Mouse (Mus musculus): ENCODE measurements around the gene Pcgf2.
A peak's percentile ranks its signal among the peaks of the same experiment; 100 is the strongest.
"Not testable (repeated sequence)": the region's sequence is repeated elsewhere in the genome, so short reads cannot be mapped to it uniquely, and the experiment has no call there.

Gene Pcgf2

GRCm38 (mm10) chr11:97717369-97718280 lies 17.3 kb upstream of the Pcgf2 start:
- DNase-seq (ENCODE audit: low spot score), result no peak

DNA sequence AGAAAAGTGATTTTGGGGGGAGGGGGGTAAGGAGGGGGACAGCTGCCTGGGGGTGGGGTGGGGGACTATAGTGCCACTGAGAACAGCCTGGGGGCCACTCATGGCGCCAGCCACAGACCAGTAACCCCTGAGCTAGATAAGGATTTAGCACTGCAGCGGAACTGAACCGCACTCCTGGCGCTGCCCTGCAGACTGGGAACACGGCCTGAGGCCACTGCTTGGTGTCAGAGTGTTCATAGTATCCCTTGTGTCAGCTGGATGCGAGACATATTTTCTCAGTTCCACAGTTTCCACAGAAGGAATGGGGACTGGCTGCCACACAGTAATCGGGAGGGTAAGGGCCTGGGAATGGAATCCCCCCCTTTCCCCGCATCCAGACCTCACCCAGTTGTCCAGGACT lies 15.7 kb upstream of the Pcgf2 start:
- DNase-seq (ENCODE audit: low spot score), result no peak

- no peak for DNase-seq (ENCODE audit: low spot score)
Measured at GRCm38 (mm10) chr11:97714784-97715760, 14.8 kb upstream of the Pcgf2 start.

- DNase-seq (ENCODE audit: low spot score), result no peak
Measured at GRCm38 (mm10) chr11:97714356-97714755, 14.1 kb upstream of the Pcgf2 start.

- no peak for DNase-seq (ENCODE audit: low spot score)
Measured at GRCm38 (mm10) chr11:97713896-97714295, 13.6 kb upstream of the Pcgf2 start.

DNA sequence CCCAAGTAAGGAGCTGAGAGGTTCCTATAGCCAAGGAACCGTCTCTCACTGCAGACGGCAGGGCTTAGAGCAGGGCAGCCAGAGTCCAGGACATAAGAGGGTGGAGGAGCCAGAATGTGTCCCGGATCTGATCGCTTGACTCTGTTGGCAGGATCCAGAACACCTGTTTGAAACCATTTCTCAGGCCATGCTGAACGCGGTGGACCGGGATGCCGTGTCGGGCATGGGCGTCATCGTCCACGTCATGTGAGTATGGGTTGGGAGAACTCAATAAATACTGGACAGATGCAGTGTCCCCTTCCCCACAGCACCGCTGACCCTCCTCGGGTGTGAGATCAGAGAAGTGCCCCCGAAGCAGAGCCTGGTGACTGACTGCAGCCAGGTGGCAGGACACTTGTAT lies 12.0 kb upstream of the Pcgf2 start:
- DNase-seq (ENCODE audit: low spot score), result no peak

GRCm38 (mm10) chr11:97711200-97711900 lies 11.1 kb upstream of the Pcgf2 start:
- DNase-seq (ENCODE audit: low spot score), result no peak

- not testable (repeated sequence) for DNase-seq (ENCODE audit: low spot score)
Measured at GRCm38 (mm10) chr11:97710067-97710466, 9.8 kb upstream of the Pcgf2 start.

- DNase-seq (ENCODE audit: low spot score), result peak; percentile 92
Measured at GRCm38 (mm10) chr11:97703039-97703826, 2.9 kb upstream of the Pcgf2 start, which contains the start of gene Psmb3. TSS of gene Psmb3 (plus strand) at chr11:97703399.

GRCm38 (mm10) chr11:97702393-97702745 lies 2.1 kb upstream of the Pcgf2 start:
- DNase-seq (ENCODE audit: low spot score), result peak; percentile 86

GRCm38 (mm10) chr11:97701581-97702392 lies 1.5 kb upstream of the Pcgf2 start:
- DNase-seq (ENCODE audit: low spot score), result no peak

GRCm38 (mm10) chr11:97700746-97701580 lies 666 bp upstream of the Pcgf2 start:
- peak; percentile 48 for DNase-seq (ENCODE audit: low spot score)

DNA sequence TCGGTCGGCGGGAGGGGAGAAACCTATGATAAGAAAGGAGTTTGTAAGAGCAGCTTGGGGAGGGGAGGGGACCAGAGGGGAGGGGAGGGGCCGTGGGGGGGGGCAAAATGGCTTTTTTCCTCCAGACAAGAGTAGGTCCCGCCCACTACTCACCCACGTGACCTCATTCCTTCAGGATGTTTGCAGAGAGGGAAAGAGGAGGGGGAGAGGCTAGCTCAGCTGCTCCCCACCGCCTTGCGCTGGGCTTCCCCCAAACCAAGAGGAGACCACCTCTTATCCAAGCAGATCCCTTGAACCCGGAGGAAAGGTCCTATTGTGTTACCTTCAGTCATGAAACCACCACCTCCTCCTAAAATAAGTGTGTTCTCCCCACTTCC lies 683 bp downstream of the Pcgf2 start:
- DNase-seq (ENCODE audit: low spot score), result peak; percentile 83

DNA sequence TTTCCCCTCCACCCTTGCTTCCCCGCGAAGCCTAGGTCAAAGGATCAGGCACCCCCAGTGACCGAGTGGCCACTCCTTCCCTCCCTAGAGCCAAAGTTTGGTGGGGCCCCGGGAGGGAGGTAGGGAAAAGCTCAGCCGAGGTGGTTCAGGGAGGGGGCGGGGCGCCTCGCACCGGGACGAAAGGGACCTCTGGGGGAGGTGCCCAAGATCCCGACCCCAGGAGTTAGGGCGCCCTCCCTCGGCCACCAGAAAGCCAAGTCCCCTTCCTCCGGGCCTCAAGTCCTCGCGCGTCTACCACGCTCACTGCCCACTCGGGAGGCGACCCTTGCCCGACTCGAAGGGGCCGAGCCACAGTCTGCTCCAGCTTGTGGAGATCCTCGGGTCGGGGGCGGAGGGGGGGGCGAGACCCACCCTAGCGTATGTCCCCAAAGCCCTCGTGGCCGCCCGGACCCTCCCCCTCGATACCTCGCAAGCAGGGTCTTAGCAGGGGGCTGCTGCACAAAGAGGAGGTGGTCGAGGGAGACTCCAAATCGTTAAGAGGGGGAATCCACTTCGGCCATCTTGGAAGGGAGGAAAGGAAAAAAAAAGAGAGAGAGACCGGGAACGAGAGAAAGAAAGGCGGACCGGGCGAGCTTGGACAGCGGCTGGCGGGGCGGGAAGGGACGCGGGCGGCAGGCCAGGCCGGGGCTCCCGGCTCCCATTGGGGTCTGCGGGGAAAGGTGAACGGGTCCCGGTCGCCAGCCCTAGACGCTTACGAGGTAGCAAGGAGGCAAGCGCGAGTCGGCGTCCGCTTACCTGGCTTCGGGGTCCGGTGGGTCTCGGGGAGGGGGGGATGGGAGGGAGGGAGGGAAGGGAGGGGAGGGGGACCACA lies 1.3 kb downstream of the Pcgf2 start:
- DNase-seq (ENCODE audit: low spot score), result peak; percentile 85

- no peak for DNase-seq (ENCODE audit: low spot score)
Measured at GRCm38 (mm10) chr11:97697891-97698529, 2.3 kb downstream of the Pcgf2 start.

DNA sequence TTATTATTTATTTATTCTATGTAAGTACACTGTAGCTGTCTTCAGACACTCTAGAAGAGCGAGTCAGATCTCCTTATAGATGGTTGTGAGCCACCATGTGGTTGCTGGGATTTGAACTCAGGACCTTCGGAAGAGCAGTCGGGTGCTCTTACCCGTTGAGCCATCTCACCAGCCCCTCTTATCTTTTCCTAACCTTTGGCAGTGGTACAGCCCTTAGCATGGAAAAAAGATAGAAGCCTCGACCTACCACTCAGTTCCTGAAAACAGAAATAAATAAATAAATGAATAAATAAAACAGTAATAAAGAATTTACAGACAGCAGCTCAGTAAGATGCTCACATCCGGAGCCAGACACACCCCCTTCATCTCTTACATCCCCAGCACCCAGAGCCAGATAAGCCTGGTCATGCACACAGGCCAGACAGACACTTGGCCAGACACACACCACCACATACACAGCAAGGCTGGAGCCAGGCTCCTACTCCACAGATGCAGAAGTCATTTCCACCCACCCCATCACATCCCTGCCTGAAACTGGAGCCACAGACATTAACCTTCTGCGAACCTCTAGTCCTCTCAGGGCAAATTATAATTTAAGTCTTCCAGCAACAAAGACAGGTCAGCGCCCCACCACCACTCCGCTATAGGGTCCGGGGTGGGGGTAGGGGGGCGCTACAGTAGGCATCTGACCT lies 3.0 kb downstream of the Pcgf2 start:
- no peak for DNase-seq (ENCODE audit: low spot score)

GRCm38 (mm10) chr11:97696669-97697068 lies 3.6 kb downstream of the Pcgf2 start:
- no peak for DNase-seq (ENCODE audit: low spot score)
